Mouse (Mus musculus): Measurements from ENCODE around the gene Hmbs. TPM values are rescaled to one million over a fixed set of nuclear protein-coding genes. Genes with fewer than 3 reads are reported as not detected.

Gene Hmbs
- polyA plus RNA-seq, 1 experiment: 331 TPM

DNA sequence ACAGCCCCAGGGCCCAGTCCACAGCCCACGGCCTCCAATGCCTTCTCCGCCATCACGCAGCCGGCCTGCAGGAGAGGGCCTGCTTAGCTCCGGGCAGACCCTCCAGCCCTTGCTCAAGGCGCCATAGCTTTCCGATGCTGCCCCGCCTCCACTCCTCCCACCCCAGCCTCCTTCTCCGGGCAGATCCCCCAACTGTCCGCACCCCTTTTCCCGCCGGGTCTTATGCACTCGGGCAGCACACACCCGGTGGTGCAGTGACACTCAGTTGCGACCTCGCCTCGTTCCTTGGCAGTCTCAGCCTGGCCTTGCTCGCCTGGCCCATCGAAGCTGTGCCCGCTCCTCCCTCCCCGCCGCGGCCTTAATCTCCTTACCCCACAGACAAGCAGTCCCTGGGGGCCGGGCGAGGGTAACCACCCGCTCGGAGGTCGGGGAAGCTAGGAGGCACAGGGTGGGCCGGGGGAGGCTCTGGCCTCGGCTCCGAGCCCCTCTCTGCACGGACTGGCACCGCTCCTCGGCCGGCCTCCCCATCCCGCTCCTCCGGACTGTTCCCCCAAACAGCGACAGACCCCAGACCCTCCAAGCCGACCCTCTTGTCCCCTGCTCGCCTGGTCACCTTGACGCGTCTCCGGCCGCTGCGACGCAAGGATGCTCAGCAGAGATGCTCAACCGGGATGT is 56.5 kb downstream of the Hmbs start:
- Histone ChIP-seq H3K36me3 (ENCODE audit: control insufficient read depth) (peaks cover 81% of the 10 kb centered on the region), H3K27me3 (ENCODE audit: control insufficient read depth) (peaks cover 2% of the 10 kb centered on the region; the same call in 1 of the 2 replicates), H3K4me3 (replicated peaks) (peak overlapping the region; percentile 100), H3K9me3 (ENCODE audit: control insufficient read depth, low read length) (peaks cover 9% of the 10 kb centered on the region), H3K4me1 (ENCODE audit: control insufficient read depth) (peaks cover 83% of the 10 kb centered on the region)
- no peak for TF ChIP-seq GATA1 (IDR thresholded peaks at IDR 0.05; ENCODE audit: low read length)
- no peak for TF ChIP-seq TAL1 (IDR thresholded peaks at IDR 0.05; ENCODE audit: low read length)

DNA sequence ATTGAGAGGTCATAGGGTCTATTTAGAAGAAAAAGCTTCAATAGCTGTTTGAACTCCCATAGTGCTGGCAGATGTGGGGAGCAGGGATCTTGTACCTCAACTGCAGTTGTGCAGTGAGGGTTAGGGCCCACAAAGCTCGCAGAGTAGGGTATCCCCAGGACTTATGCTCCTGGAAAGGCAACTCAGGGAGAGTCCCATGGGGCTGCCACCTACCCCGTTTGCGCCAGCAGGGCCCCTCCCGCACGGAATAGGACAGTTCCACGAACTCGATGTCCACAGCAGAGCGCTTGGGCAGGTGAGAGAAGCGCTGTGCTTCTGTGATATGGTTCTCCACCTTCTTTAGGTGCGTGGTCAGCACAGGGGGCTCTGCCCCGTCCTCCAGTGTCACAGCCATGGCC is 57.0 kb downstream of the Hmbs start:
- peaks cover 81% of the 10 kb centered on the region for H3K36me3 ChIP-seq (ENCODE audit: control insufficient read depth)
- peaks cover 84% of the 10 kb centered on the region for H3K4me1 ChIP-seq (ENCODE audit: control insufficient read depth)
- TF ChIP-seq TAL1 (IDR thresholded peaks at IDR 0.05; ENCODE audit: low read length) (no peak), GATA1 (IDR thresholded peaks at IDR 0.05; ENCODE audit: low read length) (no peak)
- H3K9me3 ChIP-seq (ENCODE audit: control insufficient read depth, low read length): peaks cover 9% of the 10 kb centered on the region
- H3K27me3 ChIP-seq (ENCODE audit: control insufficient read depth): peaks cover 2% of the 10 kb centered on the region; the same call in 1 of the 2 replicates
- peak overlapping the region; percentile 100 for H3K4me3 ChIP-seq (replicated peaks)

Other genes with a start within 250 kb of the Hmbs start
- not detected in 2 replicates for gene Mfrp, start 242.5 kb downstream of the Hmbs start, polyA plus RNA-seq (2012)
- 0.08 TPM in 1 of 2 replicates, not detected in the other for gene C1qtnf5, start 237.0 kb downstream of the Hmbs start, polyA plus RNA-seq (2012)
- gene Gm49380, start 230.7 kb downstream of the Hmbs start, polyA plus RNA-seq (2012): not detected in 2 replicates
- gene Rnf26, start 230.7 kb downstream of the Hmbs start, polyA plus RNA-seq (2012): 8.5 and 11.1 TPM in 2 replicates
- not detected in 2 replicates for gene Mcam, start 209.8 kb downstream of the Hmbs start, polyA plus RNA-seq (2012)
- gene Cbl, start 110.2 kb downstream of the Hmbs start, polyA plus RNA-seq (2012): 0.13 and 0.16 TPM in 2 replicates
- not detected in 2 replicates for gene Ccdc153, start 103.6 kb downstream of the Hmbs start, polyA plus RNA-seq (2012)
- not detected in 2 replicates for gene Pdzd3, start 92.8 kb downstream of the Hmbs start, polyA plus RNA-seq (2012)
- gene Nlrx1, start 75.6 kb downstream of the Hmbs start, polyA plus RNA-seq (2012): 0.07 TPM in 1 of 2 replicates, not detected in the other
- gene Abcg4, start 55.6 kb downstream of the Hmbs start, polyA plus RNA-seq (2012): 19.1 and 19.9 TPM in 2 replicates
- 0.57 and 0.75 TPM in 2 replicates for gene Hinfp, start 38.6 kb downstream of the Hmbs start, polyA plus RNA-seq (2012)
- gene C2cd2l, start 23.9 kb downstream of the Hmbs start, polyA plus RNA-seq (2012): 24.5 and 25.4 TPM in 2 replicates
- gene Dpagt1, start 18.2 kb downstream of the Hmbs start, polyA plus RNA-seq (2012): 0.15 and 0.20 TPM in 2 replicates
- 364 and 434 TPM in 2 replicates for gene H2afx, start 9.5 kb downstream of the Hmbs start, polyA plus RNA-seq (2012)
- 1.4 and 1.5 TPM in 2 replicates for gene Vps11, start 17.4 kb upstream of the Hmbs start, polyA plus RNA-seq (2012)
- gene Hyou1, start 35.3 kb upstream of the Hmbs start, polyA plus RNA-seq (2012): 0.69 and 0.80 TPM in 2 replicates
- 0.23 and 0.31 TPM in 2 replicates for gene Slc37a4, start 52.6 kb upstream of the Hmbs start, polyA plus RNA-seq (2012)
- 16.3 and 35.8 TPM in 2 replicates for gene Rps25, start 62.9 kb upstream of the Hmbs start, polyA plus RNA-seq (2012)
- gene Trappc4, start 63.4 kb upstream of the Hmbs start, polyA plus RNA-seq (2012): 0.37 and 0.65 TPM in 2 replicates
- gene Ccdc84, start 74.3 kb upstream of the Hmbs start, polyA plus RNA-seq (2012): 1.1 and 1.5 TPM in 2 replicates
- gene Foxr1, start 96.9 kb upstream of the Hmbs start, polyA plus RNA-seq (2012): not detected in 2 replicates
- not detected in 2 replicates for gene Upk2, start 110.7 kb upstream of the Hmbs start, polyA plus RNA-seq (2012)
- 0.06 and 0.09 TPM in 2 replicates for gene Bcl9l, start 138.6 kb upstream of the Hmbs start, polyA plus RNA-seq (2012)
- not detected in 2 replicates for gene Cxcr5, start 217.6 kb upstream of the Hmbs start, polyA plus RNA-seq (2012)